Mouse (Mus musculus) CD4-positive, CD25-positive, alpha-beta regulatory T cell, adult 2 months (primary cell): ENCODE measurements around the gene Tec.
"Not testable (repeated sequence)": the region's sequence is repeated elsewhere in the genome, so short reads cannot be mapped to it uniquely, and the experiment has no call there.

Experiments
- DNase-seq: peaks from one replicate; pipeline ENCODE4 v3.0.0-alpha.2; 2012; ENCODE audit warnings: low read depth, low spot score

The Tec gene

GRCm38 (mm10) chr5:72826445-72826844 is 41.8 kb downstream of the Tec start:
- DNase-seq, result no peak

- DNase-seq, result no peak
Measured at GRCm38 (mm10) chr5:72820651-72821050, 47.6 kb downstream of the Tec start.

GRCm38 (mm10) chr5:72820036-72820640 is 48.1 kb downstream of the Tec start:
- no peak for DNase-seq

- DNase-seq, result peak; percentile 12
Measured at GRCm38 (mm10) chr5:72818513-72819180, 49.6 kb downstream of the Tec start.

GRCm38 (mm10) chr5:72817523-72818091 is 50.7 kb downstream of the Tec start:
- DNase-seq, result peak; percentile 66

GRCm38 (mm10) chr5:72816960-72817359 is 51.3 kb downstream of the Tec start:
- DNase-seq, result not testable (repeated sequence)

GRCm38 (mm10) chr5:72816491-72816890 is 51.8 kb downstream of the Tec start:
- no peak for DNase-seq

GRCm38 (mm10) chr5:72816046-72816445 is 52.2 kb downstream of the Tec start:
- DNase-seq, result no peak

- DNase-seq, result no peak
Measured at GRCm38 (mm10) chr5:72815361-72815760, 52.9 kb downstream of the Tec start.

- no peak for DNase-seq
Measured at GRCm38 (mm10) chr5:72814072-72814471, 54.2 kb downstream of the Tec start.

GRCm38 (mm10) chr5:72812908-72813307 is 55.4 kb downstream of the Tec start:
- peak; percentile 63 for DNase-seq

GRCm38 (mm10) chr5:72812328-72812727 is 56.0 kb downstream of the Tec start:
- DNase-seq, result no peak

GRCm38 (mm10) chr5:72811397-72811796 is 56.9 kb downstream of the Tec start:
- no peak for DNase-seq

GRCm38 (mm10) chr5:72810990-72811389 is 57.3 kb downstream of the Tec start:
- no peak for DNase-seq

GRCm38 (mm10) chr5:72809480-72809879 is 58.8 kb downstream of the Tec start:
- DNase-seq, result no peak

- no peak for DNase-seq
Measured at GRCm38 (mm10) chr5:72808456-72809111, 59.7 kb downstream of the Tec start.

GRCm38 (mm10) chr5:72802851-72803250 is 65.4 kb downstream of the Tec start:
- peak; percentile 25 for DNase-seq

GRCm38 (mm10) chr5:72798563-72798962 is 69.7 kb downstream of the Tec start:
- DNase-seq, result no peak

- peak; percentile 18 for DNase-seq
Measured at GRCm38 (mm10) chr5:72796186-72796613, 72.1 kb downstream of the Tec start.

GRCm38 (mm10) chr5:72793309-72793850 is 74.9 kb downstream of the Tec start:
- DNase-seq, result peak; percentile 17

- DNase-seq, result no peak
Measured at GRCm38 (mm10) chr5:72791789-72792188, 76.5 kb downstream of the Tec start.

- no peak for DNase-seq
Measured at GRCm38 (mm10) chr5:72791386-72791785, 76.9 kb downstream of the Tec start.
